Mouse (Mus musculus) limb, embryonic 10.5 days (tissue): ENCODE measurements around the gene Gm14403. TPM values are rescaled to one million over a fixed set of nuclear protein-coding genes. Genes with fewer than 3 reads are reported as not detected.
"Not testable (repeated sequence)": the region's sequence is repeated elsewhere in the genome, so short reads cannot be mapped to it uniquely, and the experiment has no call there.

Experiments
- DNase-seq: peaks from one replicate; pipeline ENCODE4 v3.0.0-alpha.2; 2017; ENCODE audit warnings: low spot score
- H3K27ac ChIP-seq: fragments of 300-500 bp; sonication (generic); 2 replicates; pipeline ENCODE4 v1.5.1; 2016; ENCODE audit warnings: mild to moderate bottlenecking
- H3K27me3 ChIP-seq: fragments of 300-500 bp; sonication (generic); 2 replicates; pipeline ENCODE4 v1.6.1; 2016; ENCODE audit warnings: low read depth, mild to moderate bottlenecking; ENCODE audit not compliant: poor library complexity, severe bottlenecking
- H3K36me3 ChIP-seq: fragments of 300-500 bp; sonication (generic); 2 replicates; pipeline ENCODE4 v1.6.1; 2016; ENCODE audit warnings: mild to moderate bottlenecking, moderate library complexity
- H3K4me1 ChIP-seq: fragments of 300-500 bp; sonication (generic); 2 replicates; pipeline ENCODE4 v1.6.1; 2016
- H3K4me3 ChIP-seq: fragments of 300-500 bp; sonication (generic); 2 replicates; pipeline ENCODE4 v1.5.1; 2016; ENCODE audit warnings: mild to moderate bottlenecking, moderate library complexity
- H3K9me3 ChIP-seq: fragments of 300-500 bp; sonication (generic); replicated peaks from 2 replicates; pipeline ENCODE4 v1.6.1; 2016; ENCODE audit warnings: mild to moderate bottlenecking
- WGBS: fragments of 180-500 bp; shearing (Covaris S2); methylation state at CpG from one replicate; pipeline ENCODE4 v1.1.7; 2016; 5-methylcytosine and 5-hydroxymethylcytosine counted together
- polyA plus RNA-seq: library from polyadenylated mRNA; unstranded; fragments of >200 nt; fragmentation: Nextera tagmentation; extraction: Ambion mirVana; gene quantifications from 2 replicates; pipeline ENCODE4 v1.2.1, GENCODE M21; 2016

Gene Gm14403
- polyA plus RNA-seq, 1 experiment from 2014 or later: 8.2 TPM

GRCm38 (mm10) chr2:177520035-177520434 is 22.0 kb downstream of the Gm14403 start:
- Histone ChIP-seq H3K36me3 (no peaks in the 10 kb centered on the region), H3K27me3 (no peaks in the 10 kb centered on the region), H3K9me3 (peaks cover 8% of the 10 kb centered on the region; the same call in 1 of the 2 replicates), H3K4me3 (no peak overlapping the region), H3K27ac (no peak overlapping the region), H3K4me1 (no peaks in the 10 kb centered on the region)
- 89% methylated on average over 8 of the region's 8 CpGs for WGBS
- DNase-seq: no peak

DNA sequence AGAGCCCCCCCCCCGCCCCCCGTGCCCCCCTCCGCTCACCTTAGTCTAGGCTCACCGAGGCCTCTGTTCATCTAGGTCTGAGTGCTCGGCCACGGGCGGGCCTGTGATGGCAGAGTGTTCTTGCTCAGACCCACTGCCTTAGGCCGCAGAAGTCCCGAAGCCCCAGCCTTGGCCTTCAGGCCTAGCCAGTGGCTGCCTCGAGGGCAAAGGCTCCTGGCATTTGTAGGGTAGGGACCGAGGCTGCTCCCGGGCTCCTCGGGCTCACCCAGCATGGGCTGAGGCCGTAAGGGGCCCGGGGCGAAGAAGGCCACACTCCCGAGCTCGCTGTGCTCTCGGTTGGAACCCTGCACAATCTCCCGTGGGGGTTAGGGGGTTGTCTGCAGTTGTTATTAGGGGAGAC is 25.0 kb downstream of the Gm14403 start:
- 91% methylated on average over 20 of the region's 20 CpGs for WGBS
- no peak for DNase-seq
- H3K4me1 ChIP-seq: no peaks in the 10 kb centered on the region

GRCm38 (mm10) chr2:177523674-177524073 is 25.7 kb downstream of the Gm14403 start:
- H3K4me3 ChIP-seq, H3K9me3 ChIP-seq, DNase-seq, H3K27ac ChIP-seq, H3K4me1 ChIP-seq, H3K27me3 ChIP-seq, H3K36me3 ChIP-seq: not testable (repeated sequence)
- whole genome bisulfite sequencing: 93% methylated on average over 6 of the region's 6 CpGs

More for the DNA sequence above, 25.0 kb downstream of the Gm14403 start:
- Histone ChIP-seq H3K4me3 (no peak overlapping the region), H3K27me3 (no peaks in the 10 kb centered on the region), H3K36me3 (no peaks in the 10 kb centered on the region), H3K27ac (no peak overlapping the region), H3K9me3 (peaks cover 8% of the 10 kb centered on the region; the same call in 1 of the 2 replicates)

DNA sequence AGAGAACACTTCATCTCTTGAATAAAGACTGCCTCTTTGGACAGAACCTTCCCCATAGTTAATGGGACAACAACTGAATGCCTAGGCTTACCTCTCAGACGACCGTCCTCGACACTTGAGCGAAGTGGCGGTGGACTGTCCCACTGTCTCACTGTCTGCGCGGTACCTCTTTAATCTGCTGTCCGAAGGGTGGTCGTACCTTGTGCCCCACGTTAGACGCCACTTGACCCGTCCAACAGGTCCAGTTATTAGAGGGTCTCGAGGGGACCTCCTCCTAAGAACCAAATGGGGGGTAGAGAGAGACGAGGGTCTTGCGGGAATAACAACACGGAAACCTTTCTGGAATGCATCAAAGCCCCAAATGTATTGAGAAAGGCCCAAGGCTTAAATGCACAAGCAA is 26.2 kb downstream of the Gm14403 start:
- not testable (repeated sequence) for H3K9me3 ChIP-seq, DNase-seq, H3K27me3 ChIP-seq, H3K4me1 ChIP-seq, H3K36me3 ChIP-seq, H3K4me3 ChIP-seq, H3K27ac ChIP-seq
- WGBS: 91% methylated on average over 16 of the region's 16 CpGs

DNA sequence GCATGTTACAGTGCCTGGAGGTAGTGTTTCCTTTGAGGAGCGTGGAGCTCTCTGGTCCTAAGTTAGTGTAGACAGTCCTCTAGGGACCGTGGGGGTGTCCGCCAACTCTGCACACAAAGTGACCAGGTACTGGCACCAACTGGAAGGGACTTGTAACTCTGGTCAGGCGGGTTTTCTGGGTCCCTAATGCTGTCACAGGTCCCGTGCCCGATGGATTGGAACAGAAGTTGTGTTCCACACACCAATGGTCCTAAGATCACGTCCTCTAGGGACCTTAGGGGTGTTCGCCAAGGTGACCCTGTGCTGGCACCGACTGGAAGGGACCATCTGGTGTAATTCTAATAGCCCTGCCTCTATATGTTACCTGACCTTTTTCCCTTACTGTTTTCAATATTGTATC is 37.9 kb downstream of the Gm14403 start:
- Histone ChIP-seq H3K9me3 (no peaks in the 10 kb centered on the region), H3K27me3 (no peaks in the 10 kb centered on the region), H3K4me1 (no peaks in the 10 kb centered on the region), H3K4me3 (no peak overlapping the region), H3K36me3 (no peaks in the 10 kb centered on the region), H3K27ac (no peak overlapping the region)
- WGBS: 83% methylated on average over 9 of the region's 9 CpGs
- no peak for DNase-seq

DNA sequence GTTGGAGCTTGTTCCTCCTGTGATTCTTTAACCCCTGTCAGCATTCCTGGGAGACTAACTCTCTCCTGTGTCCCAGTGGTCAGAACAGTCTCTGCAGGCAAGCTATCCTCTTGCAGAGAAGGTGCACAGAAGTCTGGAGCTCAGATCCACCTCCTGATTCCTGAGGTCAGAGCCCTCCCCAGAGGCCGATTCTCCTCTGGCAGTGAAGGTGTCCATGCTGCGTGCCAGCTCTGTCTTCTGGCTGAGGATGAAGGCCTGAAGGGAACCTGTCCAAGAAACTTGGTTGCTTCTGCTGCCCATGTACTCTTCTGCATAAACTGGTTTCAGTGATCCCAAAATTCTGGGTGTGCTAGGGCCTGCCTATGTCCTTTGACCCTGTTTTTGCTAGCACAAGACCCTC is 39.1 kb downstream of the Gm14403 start:
- not testable (repeated sequence) for DNase-seq, H3K4me1 ChIP-seq, H3K36me3 ChIP-seq, H3K27ac ChIP-seq, H3K27me3 ChIP-seq, H3K4me3 ChIP-seq, H3K9me3 ChIP-seq
- WGBS: 83% methylated on average over 2 of the region's 2 CpGs

DNA sequence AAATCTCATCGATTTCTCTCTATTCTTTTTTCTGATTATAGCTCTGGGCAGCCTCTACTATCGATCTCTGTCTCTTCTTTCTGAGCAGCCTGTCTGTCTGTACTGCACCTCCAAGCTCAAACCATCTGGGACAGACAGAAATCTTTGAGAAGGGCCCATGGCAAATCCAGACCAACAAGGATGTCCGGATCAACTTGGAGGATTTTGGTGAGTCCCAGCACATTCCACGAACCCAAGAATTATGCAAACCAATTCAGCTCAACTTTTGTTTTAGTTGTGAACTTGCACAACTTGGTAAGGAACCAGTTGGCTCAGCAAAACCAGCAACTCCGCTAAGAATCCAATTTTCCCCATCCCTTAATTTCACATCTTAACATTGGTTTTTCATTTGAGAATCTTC is 39.7 kb downstream of the Gm14403 start:
- H3K9me3 ChIP-seq: not testable (repeated sequence)
- 76% methylated on average over 5 of the region's 5 CpGs for WGBS

DNA sequence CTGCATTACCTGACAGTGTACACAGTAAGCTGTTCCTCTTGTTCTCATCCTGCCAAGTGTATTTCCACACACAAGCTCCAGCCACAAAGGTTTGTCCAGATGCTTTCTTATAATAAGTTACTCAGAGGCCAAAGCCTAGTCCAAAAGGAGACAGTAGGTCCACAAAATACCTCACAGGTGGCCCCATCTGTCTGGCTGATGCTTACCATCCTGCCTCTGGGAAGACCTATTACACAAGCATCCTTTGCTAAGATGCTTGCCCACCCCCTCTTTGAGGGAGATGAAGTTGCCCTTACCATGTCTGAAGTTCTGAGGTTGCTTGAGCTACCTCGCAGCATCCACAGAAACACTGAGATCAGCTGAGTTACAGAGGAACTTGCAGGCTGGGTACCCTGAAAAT is 57.2 kb downstream of the Gm14403 start:
- WGBS: 71% methylated on average over 1 of the region's 1 CpGs
- not testable (repeated sequence) for H3K4me1 ChIP-seq, H3K27me3 ChIP-seq, H3K27ac ChIP-seq, H3K36me3 ChIP-seq, DNase-seq, H3K9me3 ChIP-seq, H3K4me3 ChIP-seq

More for the DNA sequence above, 39.7 kb downstream of the Gm14403 start:
- not testable (repeated sequence) for DNase-seq, H3K27me3 ChIP-seq, H3K4me1 ChIP-seq, H3K36me3 ChIP-seq, H3K27ac ChIP-seq, H3K4me3 ChIP-seq

Other genes starting within 250 kb of the Gm14403 start
- gene Gm14409, start 231.2 kb upstream of the Gm14403 start, polyA plus RNA-seq: not detected in 2 replicates
- gene Gm14412, start 173.9 kb upstream of the Gm14403 start, polyA plus RNA-seq: 0.19 and 0.41 TPM in 2 replicates
- gene Gm14418, start 99.9 kb upstream of the Gm14403 start, polyA plus RNA-seq: 7.6 and 8.0 TPM in 2 replicates
- 10.4 and 12.7 TPM in 2 replicates for gene Zfp970, start 33.5 kb upstream of the Gm14403 start, polyA plus RNA-seq
- not detected in 2 replicates for gene Gm14406, start 80.0 kb downstream of the Gm14403 start, polyA plus RNA-seq